Mouse (Mus musculus) heart, postnatal 0 days (tissue): ENCODE results near the gene Ntn5.

Experiments used
- CTCF ChIP-seq: IDR thresholded peaks from 2 replicates; pipeline ENCODE4 v1.5.1; 2016; ENCODE audit warnings: antibody characterized with exemption, control low read depth, low read depth
- EP300 ChIP-seq: IDR thresholded peaks from 2 replicates; pipeline ENCODE4 v1.6.1; 2016; ENCODE audit warnings: antibody characterized with exemption, low read depth

DNA sequence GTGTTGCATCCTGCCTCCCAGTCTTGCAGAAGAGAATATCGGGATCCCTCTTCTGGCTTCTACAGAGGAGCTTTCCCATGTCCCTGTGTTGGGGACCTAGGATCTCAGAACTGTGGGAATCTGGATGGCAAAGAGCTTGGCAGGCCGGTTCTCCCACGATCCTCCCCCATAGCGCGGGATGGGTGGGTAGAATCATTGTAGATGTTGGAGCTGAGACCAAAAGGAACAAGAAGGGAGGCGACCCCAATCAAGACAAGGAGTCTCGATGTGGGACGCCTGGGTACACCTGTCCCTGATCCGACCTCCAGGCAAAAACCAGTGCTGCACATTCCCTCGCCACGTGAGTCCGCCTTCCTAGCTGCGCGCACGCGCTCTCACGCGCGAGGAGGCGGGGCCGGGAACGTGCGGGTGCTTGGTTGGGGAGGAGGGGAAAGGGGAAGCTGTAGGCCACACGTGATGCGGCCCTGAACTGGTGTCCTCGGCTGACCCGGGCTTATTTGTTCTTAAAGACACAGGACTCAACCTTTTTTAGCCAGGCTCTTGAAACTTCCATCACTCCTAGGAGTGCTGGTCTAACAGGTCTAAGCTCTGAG is 23.6 kb downstream of the Ntn5 start:
- peak; percentile 98 for TF ChIP-seq EP300
- no peak for TF ChIP-seq CTCF
